Mouse (Mus musculus): ENCODE data around the gene Rwdd4a. TPM values are rescaled to one million over a fixed set of nuclear protein-coding genes. Genes with fewer than 3 reads are reported as not detected.

Rwdd4a gene
- polyA plus RNA-seq, 1 experiment from 2014 or later: 40.0 TPM

GRCm38 (mm10) chr8:47542746-47543145, 9.3 kb downstream of the Rwdd4a start:
- Histone ChIP-seq H3K9ac (replicated peaks) (no peak overlapping the region), H3K27ac (replicated peaks) (no peak overlapping the region), H3K4me3 (no peak overlapping the region), H3K36me3 (peaks cover 78% of the 10 kb centered on the region), H3K4me2 (replicated peaks) (no peak overlapping the region), H3K27me3 (no peaks in the 10 kb centered on the region), H3K9me3 (no peaks in the 10 kb centered on the region), H3K4me1 (no peaks in the 10 kb centered on the region)
- ATAC-seq (ENCODE audit: low FRiP score, low read depth): no peak
- 95% methylated on average over 16 of the region's 16 CpGs for WGBS

GRCm38 (mm10) chr8:47544094-47544493, 10.6 kb downstream of the Rwdd4a start:
- WGBS: 88% methylated on average over 5 of the region's 5 CpGs
- Histone ChIP-seq H3K9ac (replicated peaks) (no peak overlapping the region), H3K27me3 (no peaks in the 10 kb centered on the region), H3K36me3 (peaks cover 84% of the 10 kb centered on the region), H3K9me3 (no peaks in the 10 kb centered on the region), H3K4me3 (no peak overlapping the region), H3K4me1 (no peaks in the 10 kb centered on the region), H3K27ac (replicated peaks) (no peak overlapping the region), H3K4me2 (replicated peaks) (no peak overlapping the region)
- no peak for ATAC-seq (ENCODE audit: low FRiP score, low read depth)

GRCm38 (mm10) chr8:47547102-47547501, 13.6 kb downstream of the Rwdd4a start:
- 96% methylated on average over 10 of the region's 10 CpGs for WGBS
- no peak for ATAC-seq (ENCODE audit: low FRiP score, low read depth)

GRCm38 (mm10) chr8:47553613-47554012, 20.1 kb downstream of the Rwdd4a start:
- H3K9ac ChIP-seq (replicated peaks): no peak overlapping the region
- no peaks in the 10 kb centered on the region for H3K9me3 ChIP-seq
- no peaks in the 10 kb centered on the region for H3K4me1 ChIP-seq
- no peak for ATAC-seq (ENCODE audit: low FRiP score, low read depth)
- peaks cover 37% of the 10 kb centered on the region for H3K36me3 ChIP-seq
- H3K27me3 ChIP-seq: no peaks in the 10 kb centered on the region
- no peak overlapping the region for H3K4me3 ChIP-seq
- WGBS: 85% methylated on average over 6 of the region's 6 CpGs
- no peak overlapping the region for H3K27ac ChIP-seq (replicated peaks)
- H3K4me2 ChIP-seq (replicated peaks): no peak overlapping the region

More at GRCm38 (mm10) chr8:47547102-47547501, 13.6 kb downstream of the Rwdd4a start:
- Histone ChIP-seq H3K4me3 (no peak overlapping the region), H3K36me3 (peaks cover 89% of the 10 kb centered on the region), H3K9ac (replicated peaks) (no peak overlapping the region), H3K27ac (replicated peaks) (no peak overlapping the region), H3K27me3 (no peaks in the 10 kb centered on the region), H3K4me1 (no peaks in the 10 kb centered on the region), H3K9me3 (no peaks in the 10 kb centered on the region), H3K4me2 (replicated peaks) (no peak overlapping the region)

GRCm38 (mm10) chr8:47556446-47556845, 23.0 kb downstream of the Rwdd4a start:
- Histone ChIP-seq H3K9me3 (no peaks in the 10 kb centered on the region), H3K4me2 (replicated peaks) (no peak overlapping the region), H3K27me3 (no peaks in the 10 kb centered on the region), H3K36me3 (peaks cover 11% of the 10 kb centered on the region), H3K4me3 (no peak overlapping the region), H3K4me1 (no peaks in the 10 kb centered on the region), H3K27ac (replicated peaks) (no peak overlapping the region), H3K9ac (replicated peaks) (no peak overlapping the region)
- ATAC-seq (ENCODE audit: low FRiP score, low read depth): no peak
- 88% methylated on average over 7 of the region's 7 CpGs for WGBS

- H3K27ac ChIP-seq (replicated peaks): no peak overlapping the region
- H3K27me3 ChIP-seq: no peaks in the 10 kb centered on the region
- H3K9ac ChIP-seq (replicated peaks): no peak overlapping the region
- H3K4me3 ChIP-seq: no peak overlapping the region
- H3K9me3 ChIP-seq: no peaks in the 10 kb centered on the region
- 38% methylated on average over 7 of the region's 7 CpGs for WGBS
- ATAC-seq (ENCODE audit: low FRiP score, low read depth): no peak
- peaks cover 5% of the 10 kb centered on the region; the same call in 1 of the 2 replicates for H3K36me3 ChIP-seq
- no peak overlapping the region for H3K4me2 ChIP-seq (replicated peaks)
- no peaks in the 10 kb centered on the region for H3K4me1 ChIP-seq
These were observed 24.8 kb downstream of the Rwdd4a start for GRCm38 (mm10) chr8:47558274-47558673.

GRCm38 (mm10) chr8:47560801-47561200, 27.3 kb downstream of the Rwdd4a start:
- Histone ChIP-seq H3K4me1 (no peaks in the 10 kb centered on the region), H3K4me2 (replicated peaks) (no peak overlapping the region), H3K27me3 (no peaks in the 10 kb centered on the region), H3K36me3 (no peaks in the 10 kb centered on the region), H3K27ac (replicated peaks) (no peak overlapping the region), H3K4me3 (no peak overlapping the region), H3K9me3 (no peaks in the 10 kb centered on the region), H3K9ac (replicated peaks) (no peak overlapping the region)
- ATAC-seq (ENCODE audit: low FRiP score, low read depth): no peak
- 90% methylated on average over 7 of the region's 7 CpGs for WGBS

- Histone ChIP-seq H3K36me3 (no peaks in the 10 kb centered on the region), H3K4me3 (no peak overlapping the region)
- WGBS: 95% methylated on average over 6 of the region's 6 CpGs
These were observed 33.1 kb downstream of the Rwdd4a start for GRCm38 (mm10) chr8:47566551-47566950.

GRCm38 (mm10) chr8:47568098-47568497, 34.6 kb downstream of the Rwdd4a start:
- H3K9me3 ChIP-seq: no peaks in the 10 kb centered on the region
- 82% methylated on average over 5 of the region's 5 CpGs for WGBS
- no peak overlapping the region for H3K27ac ChIP-seq (replicated peaks)
- no peaks in the 10 kb centered on the region for H3K4me1 ChIP-seq
- H3K9ac ChIP-seq (replicated peaks): no peak overlapping the region
- H3K27me3 ChIP-seq: no peaks in the 10 kb centered on the region
- no peak overlapping the region for H3K4me3 ChIP-seq
- H3K4me2 ChIP-seq (replicated peaks): no peak overlapping the region
- no peak for ATAC-seq (ENCODE audit: low FRiP score, low read depth)
- no peaks in the 10 kb centered on the region for H3K36me3 ChIP-seq

More at GRCm38 (mm10) chr8:47566551-47566950, 33.1 kb downstream of the Rwdd4a start:
- H3K27ac ChIP-seq (replicated peaks): no peak overlapping the region
- H3K9me3 ChIP-seq: no peaks in the 10 kb centered on the region
- no peaks in the 10 kb centered on the region for H3K4me1 ChIP-seq
- ATAC-seq (ENCODE audit: low FRiP score, low read depth): no peak
- no peak overlapping the region for H3K4me2 ChIP-seq (replicated peaks)
- no peaks in the 10 kb centered on the region for H3K27me3 ChIP-seq
- no peak overlapping the region for H3K9ac ChIP-seq (replicated peaks)

- ATAC-seq (ENCODE audit: low FRiP score, low read depth): no peak
- H3K27me3 ChIP-seq: no peaks in the 10 kb centered on the region
- WGBS: 91% methylated on average over 6 of the region's 6 CpGs
These were observed 36.7 kb downstream of the Rwdd4a start for GRCm38 (mm10) chr8:47570161-47570560.

GRCm38 (mm10) chr8:47573482-47573881, 40.0 kb downstream of the Rwdd4a start:
- 83% methylated on average over 7 of the region's 7 CpGs for WGBS
- H3K9ac ChIP-seq (replicated peaks): no peak overlapping the region
- no peak for ATAC-seq (ENCODE audit: low FRiP score, low read depth)

More at GRCm38 (mm10) chr8:47570161-47570560, 36.7 kb downstream of the Rwdd4a start:
- H3K9ac ChIP-seq (replicated peaks): no peak overlapping the region
- no peaks in the 10 kb centered on the region for H3K36me3 ChIP-seq
- H3K4me1 ChIP-seq: no peaks in the 10 kb centered on the region
- H3K4me3 ChIP-seq: no peak overlapping the region
- H3K9me3 ChIP-seq: no peaks in the 10 kb centered on the region
- no peak overlapping the region for H3K4me2 ChIP-seq (replicated peaks)
- H3K27ac ChIP-seq (replicated peaks): no peak overlapping the region

GRCm38 (mm10) chr8:47581454-47581853, 48.0 kb downstream of the Rwdd4a start:
- Histone ChIP-seq H3K4me2 (replicated peaks) (no peak overlapping the region), H3K4me3 (no peak overlapping the region), H3K4me1 (no peaks in the 10 kb centered on the region), H3K9ac (replicated peaks) (no peak overlapping the region), H3K36me3 (no peaks in the 10 kb centered on the region), H3K27me3 (no peaks in the 10 kb centered on the region), H3K27ac (replicated peaks) (no peak overlapping the region), H3K9me3 (0 out of 2 replicates have a peak, but pooled peaks cover 3% of the 10 kb centered on the region)
- ATAC-seq (ENCODE audit: low FRiP score, low read depth): no peak
- 78% methylated on average over 7 of the region's 7 CpGs for WGBS

More at GRCm38 (mm10) chr8:47573482-47573881, 40.0 kb downstream of the Rwdd4a start:
- no peaks in the 10 kb centered on the region for H3K4me1 ChIP-seq
- no peak overlapping the region for H3K4me2 ChIP-seq (replicated peaks)
- H3K27ac ChIP-seq (replicated peaks): no peak overlapping the region
- H3K9me3 ChIP-seq: 0 out of 2 replicates have a peak, but pooled peaks cover 4% of the 10 kb centered on the region
- H3K4me3 ChIP-seq: no peak overlapping the region
- H3K27me3 ChIP-seq: no peaks in the 10 kb centered on the region
- no peaks in the 10 kb centered on the region for H3K36me3 ChIP-seq

GRCm38 (mm10) chr8:47588616-47589015, 55.2 kb downstream of the Rwdd4a start:
- Histone ChIP-seq H3K4me1 (0 out of 2 replicates have a peak, but pooled peaks cover 4% of the 10 kb centered on the region), H3K36me3 (no peaks in the 10 kb centered on the region), H3K4me3 (no peak overlapping the region), H3K27ac (replicated peaks) (no peak overlapping the region), H3K4me2 (replicated peaks) (no peak overlapping the region), H3K9me3 (no peaks in the 10 kb centered on the region), H3K9ac (replicated peaks) (no peak overlapping the region), H3K27me3 (no peaks in the 10 kb centered on the region)
- WGBS: 93% methylated on average over 5 of the region's 5 CpGs
- ATAC-seq (ENCODE audit: low FRiP score, low read depth): no peak

Measured in midbrain, embryonic 12.5 days (tissue).